Mouse (Mus musculus): ENCODE measurements around the gene Meioc. TPM values are rescaled to one million over a fixed set of nuclear protein-coding genes. Genes with fewer than 3 reads are reported as not detected.

The Meioc gene
- polyA plus RNA-seq, 1 experiment: not detected

- no peaks in the 10 kb centered on the region for H3K79me3 ChIP-seq (ENCODE audit: low read depth)
- no peak for TF ChIP-seq CTCF (IDR thresholded peaks at IDR 0.05; ENCODE audit: control insufficient read depth, insufficient read depth, insufficient read length)
- no peak for TF ChIP-seq USF1 (IDR thresholded peaks at IDR 0.05; ENCODE audit: low read depth)
- no peaks in the 10 kb centered on the region for H3K79me2 ChIP-seq (ENCODE audit: control insufficient read depth, insufficient read depth)
- no peak overlapping the region for H3ac ChIP-seq (ENCODE audit: control insufficient read depth, insufficient read length, low read depth)
- H3K27me3 ChIP-seq (ENCODE audit: control insufficient read depth, insufficient read depth, insufficient read length): no peaks in the 10 kb centered on the region
- H3K36me3 ChIP-seq (ENCODE audit: control insufficient read depth, insufficient read depth): no peaks in the 10 kb centered on the region
- no peak overlapping the region for H3K4me3 ChIP-seq (ENCODE audit: insufficient read depth, poor library complexity, severe bottlenecking)
These were observed 7.6 kb upstream of the Meioc start for GRCm38 (mm10) chr11:102655888-102656287.

GRCm38 (mm10) chr11:102656326-102656926 lies 7.1 kb upstream of the Meioc start:
- Histone ChIP-seq H3K79me2 (ENCODE audit: control insufficient read depth, insufficient read depth) (no peaks in the 10 kb centered on the region), H3K79me3 (ENCODE audit: low read depth) (no peaks in the 10 kb centered on the region), H3ac (ENCODE audit: control insufficient read depth, insufficient read length, low read depth) (no peak overlapping the region), H3K36me3 (ENCODE audit: control insufficient read depth, insufficient read depth) (no peaks in the 10 kb centered on the region), H3K4me3 (ENCODE audit: insufficient read depth, poor library complexity, severe bottlenecking) (no peak overlapping the region), H3K27me3 (ENCODE audit: control insufficient read depth, insufficient read depth, insufficient read length) (no peaks in the 10 kb centered on the region)
- no peak for TF ChIP-seq FOSL1 (IDR thresholded peaks at IDR 0.05; ENCODE audit: insufficient read depth, low read length, poor library complexity, severe bottlenecking)
- TF ChIP-seq CTCF (IDR thresholded peaks at IDR 0.05; ENCODE audit: control insufficient read depth, insufficient read depth, insufficient read length): no peak
- TF ChIP-seq MYOG (IDR thresholded peaks at IDR 0.05; ENCODE audit: control insufficient read depth, extremely low read depth, insufficient read length): no peak
- TF ChIP-seq CEBPB (IDR thresholded peaks at IDR 0.05; ENCODE audit: low read depth): no peak
- TF ChIP-seq USF1 (IDR thresholded peaks at IDR 0.05; ENCODE audit: low read depth): no peak
- no peak for TF ChIP-seq MYOD1 (IDR thresholded peaks at IDR 0.05; ENCODE audit: control insufficient read depth, insufficient read length, low read depth)
- TF ChIP-seq MAX (IDR thresholded peaks at IDR 0.05): no peak

GRCm38 (mm10) chr11:102656931-102657330 lies 6.6 kb upstream of the Meioc start:
- no peak overlapping the region for H3ac ChIP-seq (ENCODE audit: control insufficient read depth, insufficient read length, low read depth)
- no peak overlapping the region for H3K4me3 ChIP-seq (ENCODE audit: insufficient read depth, poor library complexity, severe bottlenecking)
- no peaks in the 10 kb centered on the region for H3K36me3 ChIP-seq (ENCODE audit: control insufficient read depth, insufficient read depth)
- no peaks in the 10 kb centered on the region for H3K79me2 ChIP-seq (ENCODE audit: control insufficient read depth, insufficient read depth)
- no peak for TF ChIP-seq FOSL1 (IDR thresholded peaks at IDR 0.05; ENCODE audit: insufficient read depth, low read length, poor library complexity, severe bottlenecking)
- TF ChIP-seq USF1 (IDR thresholded peaks at IDR 0.05; ENCODE audit: low read depth): no peak
- no peak for TF ChIP-seq MYOG (IDR thresholded peaks at IDR 0.05; ENCODE audit: control insufficient read depth, extremely low read depth, insufficient read length)
- TF ChIP-seq MYOD1 (IDR thresholded peaks at IDR 0.05; ENCODE audit: control insufficient read depth, insufficient read length, low read depth): no peak
- no peak for TF ChIP-seq CEBPB (IDR thresholded peaks at IDR 0.05; ENCODE audit: low read depth)
- TF ChIP-seq CTCF (IDR thresholded peaks at IDR 0.05; ENCODE audit: control insufficient read depth, insufficient read depth, insufficient read length): no peak
- no peak for TF ChIP-seq MAX (IDR thresholded peaks at IDR 0.05)
- H3K27me3 ChIP-seq (ENCODE audit: control insufficient read depth, insufficient read depth, insufficient read length): no peaks in the 10 kb centered on the region
- no peaks in the 10 kb centered on the region for H3K79me3 ChIP-seq (ENCODE audit: low read depth)

GRCm38 (mm10) chr11:102665151-102665550 lies 1.6 kb downstream of the Meioc start:
- Histone ChIP-seq H3K79me2 (ENCODE audit: control insufficient read depth, insufficient read depth) (no peaks in the 10 kb centered on the region), H3ac (ENCODE audit: control insufficient read depth, insufficient read length, low read depth) (no peak overlapping the region), H3K4me3 (ENCODE audit: insufficient read depth, poor library complexity, severe bottlenecking) (no peak overlapping the region), H3K79me3 (ENCODE audit: low read depth) (no peaks in the 10 kb centered on the region), H3K27me3 (ENCODE audit: control insufficient read depth, insufficient read depth, insufficient read length) (peaks cover 3% of the 10 kb centered on the region), H3K36me3 (ENCODE audit: control insufficient read depth, insufficient read depth) (no peaks in the 10 kb centered on the region)
- TF ChIP-seq FOSL1 (IDR thresholded peaks at IDR 0.05; ENCODE audit: insufficient read depth, low read length, poor library complexity, severe bottlenecking) (no peak), USF1 (IDR thresholded peaks at IDR 0.05; ENCODE audit: low read depth) (no peak), CTCF (IDR thresholded peaks at IDR 0.05; ENCODE audit: control insufficient read depth, insufficient read depth, insufficient read length) (no peak), CEBPB (IDR thresholded peaks at IDR 0.05; ENCODE audit: low read depth) (no peak), MAX (IDR thresholded peaks at IDR 0.05) (no peak), MYOG (IDR thresholded peaks at IDR 0.05; ENCODE audit: control insufficient read depth, extremely low read depth, insufficient read length) (no peak), MYOD1 (IDR thresholded peaks at IDR 0.05; ENCODE audit: control insufficient read depth, insufficient read length, low read depth) (no peak)

- H3ac ChIP-seq (ENCODE audit: control insufficient read depth, insufficient read length, low read depth): no peak overlapping the region
- peaks cover 3% of the 10 kb centered on the region for H3K27me3 ChIP-seq (ENCODE audit: control insufficient read depth, insufficient read depth, insufficient read length)
- TF ChIP-seq FOSL1 (IDR thresholded peaks at IDR 0.05; ENCODE audit: insufficient read depth, low read length, poor library complexity, severe bottlenecking) (no peak), MYOG (IDR thresholded peaks at IDR 0.05; ENCODE audit: control insufficient read depth, extremely low read depth, insufficient read length) (no peak), MAX (IDR thresholded peaks at IDR 0.05) (no peak), MYOD1 (IDR thresholded peaks at IDR 0.05; ENCODE audit: control insufficient read depth, insufficient read length, low read depth) (no peak), USF1 (IDR thresholded peaks at IDR 0.05; ENCODE audit: low read depth) (no peak), CEBPB (IDR thresholded peaks at IDR 0.05; ENCODE audit: low read depth) (no peak), CTCF (IDR thresholded peaks at IDR 0.05; ENCODE audit: control insufficient read depth, insufficient read depth, insufficient read length) (no peak)
- H3K79me2 ChIP-seq (ENCODE audit: control insufficient read depth, insufficient read depth): no peaks in the 10 kb centered on the region
- H3K79me3 ChIP-seq (ENCODE audit: low read depth): no peaks in the 10 kb centered on the region
- no peaks in the 10 kb centered on the region for H3K36me3 ChIP-seq (ENCODE audit: control insufficient read depth, insufficient read depth)
- no peak overlapping the region for H3K4me3 ChIP-seq (ENCODE audit: insufficient read depth, poor library complexity, severe bottlenecking)
These were observed 2.3 kb downstream of the Meioc start for GRCm38 (mm10) chr11:102665637-102666435.
